Mouse (Mus musculus) thymus, adult 2 months (tissue): ENCODE results near the gene 1700016H13Rik. TPM values are rescaled to one million over a fixed set of nuclear protein-coding genes. Genes with fewer than 3 reads are reported as not detected.

Experiments used
- DNase-seq: peaks from one replicate; pipeline ENCODE4 v3.0.0; 2021
- H3K27ac ChIP-seq: fragments of 200-500 bp; 2 replicates; pipeline ENCODE4 v1.5.1; 2012; ENCODE audit warnings: low read length, control low read depth; ENCODE audit not compliant: control insufficient read depth, insufficient read depth
- H3K27me3 ChIP-seq: fragments of 200-500 bp; 2 replicates; pipeline ENCODE4 v1.6.1; 2012; ENCODE audit warnings: mild to moderate bottlenecking, low read length, moderate library complexity, mixed read lengths; ENCODE audit not compliant: control insufficient read depth, insufficient read depth
- H3K36me3 ChIP-seq: fragments of 200-500 bp; 2 replicates; pipeline ENCODE4 v1.6.1; 2012; ENCODE audit warnings: mild to moderate bottlenecking, low read length, moderate library complexity; ENCODE audit not compliant: control insufficient read depth, insufficient read depth
- H3K4me1 ChIP-seq: fragments of 200-500 bp; replicated peaks from 2 replicates; pipeline ENCODE4 v1.6.1; 2012; ENCODE audit warnings: low read length; ENCODE audit not compliant: control insufficient read depth, insufficient read depth
- H3K4me3 ChIP-seq: fragments of 200-500 bp; 2 replicates; pipeline ENCODE4 v1.5.1; 2012; ENCODE audit warnings: mild to moderate bottlenecking, low read length, control low read depth, moderate library complexity; ENCODE audit not compliant: control insufficient read depth, insufficient read depth
- CTCF ChIP-seq: fragments of 200-500 bp; IDR thresholded peaks from 2 replicates; pipeline ENCODE4 v1.5.1; 2012; ENCODE audit warnings: mild to moderate bottlenecking, control low read depth, low read length, moderate library complexity, borderline replicate concordance; ENCODE audit not compliant: control insufficient read depth, poor library complexity, insufficient read depth; ENCODE audit errors: extremely low read depth
- POLR2A ChIP-seq: fragments of 200-500 bp; IDR thresholded peaks from 2 replicates; pipeline ENCODE4 v1.6.1; 2012; ENCODE audit warnings: mild to moderate bottlenecking, low read length, control low read depth, moderate library complexity; ENCODE audit not compliant: control insufficient read depth, poor library complexity, insufficient read depth; ENCODE audit errors: extremely low read depth
- WGBS: fragments of 180-500 bp; shearing (Covaris S2); methylation state at CpG from one replicate; pipeline ENCODE4 v1.1.7; 2018; 5-methylcytosine and 5-hydroxymethylcytosine counted together
- polyA plus RNA-seq: library from polyadenylated mRNA; depleted of rRNA; stranded (reverse); fragments of >200 nt; gene quantifications from 2 replicates; pipeline ENCODE4 v1.2.3, GENCODE M21; 2012

The 1700016H13Rik gene
- polyA plus RNA-seq, 1 experiment = 0.15 TPM

DNA sequence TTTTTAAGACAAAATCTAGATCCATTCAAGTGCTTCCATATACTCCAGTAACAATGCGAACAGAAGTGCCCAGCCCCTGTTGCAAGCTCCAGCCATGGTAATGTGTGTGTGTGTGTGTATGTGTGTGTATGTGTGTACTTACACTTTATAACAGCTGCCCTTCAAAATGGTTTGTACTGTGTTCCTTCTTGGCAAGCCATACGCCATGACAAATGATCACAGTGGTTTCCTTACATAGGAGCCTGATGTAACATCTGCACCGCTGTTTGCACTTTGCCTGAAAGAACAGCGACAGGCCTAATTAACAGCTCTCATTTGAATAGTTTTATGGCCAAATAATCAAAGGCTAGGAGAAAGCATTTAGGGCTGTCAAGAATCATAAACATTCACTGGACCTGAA is 1.0 kb downstream of the 1700016H13Rik start:
- Histone ChIP-seq H3K4me3 (no peak overlapping the region), H3K4me1 (no peaks in the 10 kb centered on the region; the same call in 1 of the 2 replicates), H3K27me3 (no peaks in the 10 kb centered on the region), H3K36me3 (no peaks in the 10 kb centered on the region), H3K27ac (no peak overlapping the region)
- TF ChIP-seq POLR2A (no peak), CTCF (no peak)
- 82% methylated on average over 4 of the region's 4 CpGs for WGBS
- no peak for DNase-seq

DNA sequence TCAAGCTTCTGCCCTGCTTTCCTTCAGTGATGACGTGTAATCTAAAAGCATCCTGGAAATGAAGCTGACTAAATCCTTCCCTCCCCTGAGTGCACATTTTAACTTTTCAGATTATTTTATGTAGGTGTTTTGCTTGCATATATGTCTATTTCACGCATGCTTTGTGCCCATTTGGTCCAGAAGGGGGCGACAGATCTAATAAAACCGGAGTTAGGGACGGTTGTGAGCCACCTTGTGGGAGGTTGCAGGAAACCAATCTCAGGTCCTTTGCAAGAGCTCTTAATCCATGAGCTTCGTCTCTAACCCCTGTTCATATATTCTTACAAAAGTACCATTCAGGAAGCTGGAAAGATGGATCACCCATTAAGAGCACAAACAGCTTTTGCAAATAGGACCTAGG is 1.6 kb downstream of the 1700016H13Rik start:
- H3K27ac ChIP-seq = no peak overlapping the region
- H3K4me1 ChIP-seq = no peaks in the 10 kb centered on the region; the same call in 1 of the 2 replicates
- no peaks in the 10 kb centered on the region for H3K36me3 ChIP-seq
- DNase-seq = peak; percentile 46
- 56% methylated on average over 6 of the region's 6 CpGs for WGBS
- TF ChIP-seq POLR2A = no peak
- TF ChIP-seq CTCF = no peak
- H3K27me3 ChIP-seq = no peaks in the 10 kb centered on the region
- no peak overlapping the region for H3K4me3 ChIP-seq

DNA sequence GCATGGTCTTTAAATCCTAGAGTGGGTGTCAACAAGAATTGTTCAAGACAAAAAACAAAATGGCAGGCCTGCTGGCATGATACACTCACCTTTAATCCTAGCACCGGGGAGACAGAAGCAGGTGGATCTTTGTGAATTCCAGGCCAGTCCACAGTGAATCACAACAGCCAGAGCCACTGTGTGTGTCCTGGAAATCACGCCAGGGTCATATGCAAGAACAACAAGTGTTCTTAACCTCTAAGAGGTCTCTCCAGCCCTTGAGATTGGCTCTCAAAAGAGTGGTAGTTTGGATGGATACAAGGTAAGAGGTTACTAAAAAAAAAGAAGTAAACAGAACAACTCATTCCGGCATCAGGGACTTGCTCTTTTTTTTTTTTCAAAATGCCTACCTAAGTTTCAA is 8.5 kb downstream of the 1700016H13Rik start:
- Histone ChIP-seq H3K27me3 (no peaks in the 10 kb centered on the region), H3K27ac (no peak overlapping the region), H3K4me1 (no peaks in the 10 kb centered on the region), H3K4me3 (no peak overlapping the region), H3K36me3 (no peaks in the 10 kb centered on the region)
- TF ChIP-seq CTCF (no peak), POLR2A (no peak)
- 93% methylated on average over 3 of the region's 3 CpGs for WGBS
- DNase-seq = no peak

DNA sequence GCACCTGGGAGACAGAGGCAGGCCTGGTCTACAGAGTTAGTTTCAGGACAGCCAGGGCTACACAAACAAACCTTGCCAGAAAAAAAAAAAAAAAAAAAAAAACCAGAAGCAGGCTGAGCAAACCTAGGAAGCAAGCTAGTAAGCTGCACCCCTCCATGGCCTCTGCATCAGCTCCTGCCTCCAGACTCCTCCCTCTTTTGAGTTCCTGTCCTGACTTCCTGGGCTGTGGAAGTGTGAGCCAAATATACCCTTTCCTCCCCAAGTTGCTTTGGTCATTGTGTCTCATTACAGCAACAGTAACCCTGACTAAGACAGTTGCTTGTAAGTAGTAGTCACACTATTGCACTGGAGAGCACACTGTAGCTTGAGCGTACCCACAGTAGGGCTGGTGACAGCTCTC is 11.6 kb downstream of the 1700016H13Rik start:
- H3K4me1 ChIP-seq = no peaks in the 10 kb centered on the region
- H3K27me3 ChIP-seq = no peaks in the 10 kb centered on the region
- H3K4me3 ChIP-seq = no peak overlapping the region
- no peaks in the 10 kb centered on the region for H3K36me3 ChIP-seq
- H3K27ac ChIP-seq = no peak overlapping the region
- DNase-seq = no peak
- WGBS = 92% methylated on average over 1 of the region's 1 CpGs
- TF ChIP-seq CTCF (no peak), POLR2A (no peak)

DNA sequence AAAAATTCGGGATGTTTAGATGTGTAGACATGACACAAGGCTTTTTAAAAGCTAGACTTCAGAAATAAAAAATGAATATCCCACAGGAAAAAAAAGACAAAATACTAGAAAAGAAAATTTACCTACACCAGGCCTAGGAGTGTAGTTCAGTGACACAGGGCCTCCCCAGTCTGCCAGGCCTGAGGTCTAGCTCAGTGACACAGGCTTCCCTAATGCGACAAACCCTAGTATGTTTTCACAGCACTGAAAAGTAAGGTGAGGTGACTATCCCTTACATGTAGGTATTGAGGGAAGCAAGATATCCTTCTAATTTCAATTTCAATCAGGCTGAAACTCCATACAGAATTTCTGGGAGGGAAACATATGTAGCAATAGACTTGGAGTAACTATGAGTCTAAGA is 18.6 kb downstream of the 1700016H13Rik start:
- no peak for TF ChIP-seq CTCF
- no peak for TF ChIP-seq POLR2A
- H3K4me3 ChIP-seq = no peak overlapping the region
- no peak overlapping the region for H3K27ac ChIP-seq
- no peaks in the 10 kb centered on the region for H3K27me3 ChIP-seq
- no peaks in the 10 kb centered on the region for H3K36me3 ChIP-seq
- DNase-seq = no peak
- no peaks in the 10 kb centered on the region for H3K4me1 ChIP-seq
- WGBS = 95% methylated on average over 2 of the region's 2 CpGs

DNA sequence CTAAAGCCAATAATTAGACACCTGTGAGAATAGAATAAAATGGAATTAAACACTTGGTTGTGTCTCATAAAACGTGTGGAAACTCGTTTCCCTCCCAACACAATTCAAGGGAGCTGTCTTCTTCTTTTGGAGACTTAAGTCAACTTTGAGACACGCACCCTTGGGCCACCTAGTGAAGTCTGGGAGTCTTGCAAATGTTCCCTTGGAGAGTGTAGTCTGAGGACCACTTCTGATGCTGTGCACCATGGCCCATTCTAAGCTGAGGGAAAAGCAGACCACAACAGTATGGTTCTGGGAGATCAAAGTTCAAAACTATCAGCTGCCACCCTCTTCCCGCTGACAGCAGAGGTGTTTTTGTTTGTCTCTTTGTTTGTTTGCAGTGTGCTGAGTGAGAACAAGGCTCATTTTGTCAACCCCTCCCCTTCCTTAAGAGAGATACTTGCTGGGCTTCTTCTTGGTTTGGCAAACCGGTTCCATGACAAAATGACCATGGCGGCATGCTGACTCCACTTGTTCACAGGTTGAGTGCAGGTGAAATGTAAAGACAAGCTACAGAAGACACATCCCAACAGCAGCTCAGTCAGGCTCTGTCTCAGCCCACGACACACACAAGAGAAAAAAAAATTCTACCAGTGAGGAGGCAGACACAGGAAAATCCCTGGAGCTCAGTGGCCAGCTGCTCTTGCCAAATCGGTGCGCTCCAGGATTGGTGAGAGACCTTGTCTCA is 25.8 kb downstream of the 1700016H13Rik start:
- Histone ChIP-seq H3K4me3 (no peak overlapping the region), H3K36me3 (no peaks in the 10 kb centered on the region), H3K27ac (no peak overlapping the region), H3K27me3 (no peaks in the 10 kb centered on the region), H3K4me1 (no peaks in the 10 kb centered on the region)
- DNase-seq = no peak
- no peak for TF ChIP-seq POLR2A
- TF ChIP-seq CTCF = no peak
- 86% methylated on average over 9 of the region's 9 CpGs for WGBS

DNA sequence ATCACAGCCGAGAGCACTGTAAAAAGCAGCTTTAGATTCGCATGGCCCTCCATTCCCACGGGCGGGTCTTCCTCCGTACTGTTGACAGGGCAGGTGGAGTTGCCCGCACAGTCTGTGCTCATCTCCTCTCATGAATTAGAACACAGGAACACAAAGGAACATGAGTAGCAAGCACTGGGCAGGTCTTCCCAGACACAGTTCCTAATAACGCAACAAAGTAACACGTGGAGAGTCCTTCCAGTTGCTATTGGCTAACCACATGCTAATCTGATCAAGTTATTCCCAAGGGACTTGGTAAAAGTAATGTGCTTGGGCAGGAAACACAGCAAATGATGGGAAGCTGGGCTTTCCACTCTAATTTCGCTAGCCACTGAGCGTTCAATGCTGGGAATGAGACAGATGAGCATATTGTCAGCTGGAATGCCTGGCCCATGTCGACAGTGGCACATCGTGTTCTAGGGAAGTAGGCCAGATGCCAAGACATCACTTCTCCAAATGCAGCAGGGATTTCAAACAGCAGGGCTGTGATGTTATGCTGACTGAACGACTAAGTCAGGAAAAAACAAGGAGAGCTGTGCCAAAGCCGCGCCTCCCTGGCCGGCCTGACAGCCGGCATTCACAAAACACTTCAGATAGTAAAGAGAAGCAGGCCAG is 26.6 kb downstream of the 1700016H13Rik start, which contains the start of gene Slc10a6:
Slc10a6 (minus strand) TSS at position 293 of the 654 bp plus-strand sequence.
- Histone ChIP-seq H3K4me1 (no peaks in the 10 kb centered on the region), H3K36me3 (no peaks in the 10 kb centered on the region), H3K4me3 (no peak within 1 kb of the TSS), H3K27ac (no peak within 1 kb of the TSS), H3K27me3 (no peaks in the 10 kb centered on the region)
- 72% methylated on average over 17 of the region's 17 CpGs for WGBS
- no peak for DNase-seq
- TF ChIP-seq POLR2A (no peak), CTCF (no peak)
